Mouse (Mus musculus): Measurements from ENCODE around the gene Nr2f2.

The Nr2f2 gene

GRCm38 (mm10) chr7:70332064-70332850, 34.3 kb downstream of the Nr2f2 start:
- DNase-seq (ENCODE audit: low spot score in 2 of 2) = no peak

GRCm38 (mm10) chr7:70331243-70332063, 35.1 kb downstream of the Nr2f2 start:
- peak in 1 of 2 experiments; percentile 8 for DNase-seq (ENCODE audit: low spot score in 2 of 2)

DNA sequence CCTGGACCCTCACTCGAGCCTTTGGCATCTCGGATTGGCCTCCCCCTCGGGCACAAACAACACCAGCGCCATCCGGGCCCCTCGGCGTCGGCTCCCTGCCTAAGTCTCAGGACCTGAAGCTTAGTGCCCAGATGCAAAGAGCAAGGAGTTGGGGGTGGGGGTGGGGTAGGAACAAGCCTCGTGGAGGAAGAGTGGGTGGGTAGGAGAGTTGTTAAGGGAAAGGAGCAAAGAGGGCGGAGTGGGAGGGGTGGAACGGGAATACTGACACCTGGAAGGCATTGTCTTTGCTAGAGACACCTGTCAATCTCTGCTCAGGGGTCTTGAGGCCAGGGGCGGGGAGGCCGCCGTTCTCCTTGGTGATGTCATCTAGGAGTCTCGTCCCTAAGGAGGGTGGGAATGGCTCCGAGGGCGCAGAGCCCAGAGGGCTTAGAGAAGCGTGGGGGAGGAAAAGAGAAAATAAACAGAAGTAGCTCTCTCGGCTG, 35.7 kb downstream of the Nr2f2 start:
- DNase-seq (ENCODE audit: low spot score in 2 of 2) = no peak

GRCm38 (mm10) chr7:70330207-70330562, 36.4 kb downstream of the Nr2f2 start:
- no peak for DNase-seq (ENCODE audit: low spot score in 2 of 2)

GRCm38 (mm10) chr7:70329521-70330206, 36.9 kb downstream of the Nr2f2 start:
- DNase-seq (ENCODE audit: low spot score in 2 of 2) = no peak

DNA sequence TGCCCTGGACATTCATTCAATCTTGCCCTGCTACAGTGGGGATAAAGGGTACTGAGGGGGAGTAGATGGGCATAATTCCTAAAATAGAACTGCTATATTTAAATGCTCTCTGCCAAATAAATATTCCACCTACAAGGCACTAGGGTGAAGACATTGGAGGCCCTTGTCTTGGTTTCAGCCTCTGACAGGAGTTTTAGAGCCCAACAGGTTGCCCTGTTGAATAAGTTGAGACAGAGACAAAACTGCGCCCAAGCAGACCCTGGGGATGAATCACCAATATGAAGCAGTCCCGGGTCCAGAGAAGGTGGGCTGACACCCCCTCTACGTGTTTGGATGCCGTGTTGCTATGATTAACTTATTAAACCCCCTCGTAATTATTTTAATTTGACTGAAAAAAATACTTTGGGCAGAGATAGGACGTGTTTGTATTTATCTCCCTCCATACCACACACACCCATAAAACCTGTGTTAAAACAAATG, 37.5 kb downstream of the Nr2f2 start:
- no peak for DNase-seq (ENCODE audit: low spot score in 2 of 2)

- no peak for DNase-seq (ENCODE audit: low spot score in 2 of 2)
Measured at GRCm38 (mm10) chr7:70328206-70329036, 38.1 kb downstream of the Nr2f2 start.

DNA sequence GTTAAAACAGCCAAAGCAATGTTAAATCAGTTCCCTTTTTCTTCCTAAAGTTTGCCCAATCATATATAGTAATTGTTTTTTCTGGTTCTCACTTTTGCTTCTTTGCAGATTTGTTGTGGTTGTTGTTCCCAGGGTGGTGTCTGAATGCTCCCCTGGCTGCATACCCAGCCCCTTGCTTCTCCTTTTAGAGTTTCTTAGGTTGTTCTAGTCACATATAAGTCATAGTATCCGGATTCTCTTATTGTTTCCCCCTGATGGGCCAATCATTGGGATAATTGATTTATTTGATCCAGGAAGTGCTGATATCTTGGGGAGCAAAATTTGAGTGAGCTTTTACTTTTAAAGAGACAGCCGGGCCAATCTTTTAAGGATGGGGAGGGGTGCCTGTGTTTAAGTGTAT, 39.3 kb downstream of the Nr2f2 start:
- no peak for DNase-seq (ENCODE audit: low spot score in 2 of 2)

- DNase-seq (ENCODE audit: low spot score in 2 of 2) = no peak
Measured at GRCm38 (mm10) chr7:70326176-70327035, 40.1 kb downstream of the Nr2f2 start.

- DNase-seq (ENCODE audit: low spot score in 2 of 2) = no peak
Measured at GRCm38 (mm10) chr7:70325381-70325780, 41.2 kb downstream of the Nr2f2 start.

- no peak for DNase-seq (ENCODE audit: low spot score in 2 of 2)
Measured at GRCm38 (mm10) chr7:70324541-70324940, 42.0 kb downstream of the Nr2f2 start.

DNA sequence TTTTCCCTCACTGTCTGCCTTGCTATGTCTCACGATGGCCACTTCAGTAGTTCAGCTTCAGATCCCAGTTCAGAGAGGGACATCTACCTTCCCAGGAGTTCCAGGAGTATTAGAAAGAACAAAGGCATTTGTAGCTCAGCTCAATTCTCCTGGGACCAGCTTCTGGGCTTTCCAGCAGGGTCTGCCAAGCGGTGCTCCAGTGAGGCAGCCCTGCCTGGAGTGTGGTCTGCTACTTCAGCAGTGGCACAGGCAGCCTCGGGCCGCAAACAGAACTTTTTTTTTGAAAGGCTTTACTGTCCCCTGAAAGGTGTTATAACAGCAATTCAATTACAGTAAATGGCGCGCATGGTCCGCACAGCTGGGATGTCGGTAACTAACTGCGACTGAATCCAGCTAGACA, 42.5 kb downstream of the Nr2f2 start:
- DNase-seq (ENCODE audit: low spot score in 2 of 2) = no peak

DNA sequence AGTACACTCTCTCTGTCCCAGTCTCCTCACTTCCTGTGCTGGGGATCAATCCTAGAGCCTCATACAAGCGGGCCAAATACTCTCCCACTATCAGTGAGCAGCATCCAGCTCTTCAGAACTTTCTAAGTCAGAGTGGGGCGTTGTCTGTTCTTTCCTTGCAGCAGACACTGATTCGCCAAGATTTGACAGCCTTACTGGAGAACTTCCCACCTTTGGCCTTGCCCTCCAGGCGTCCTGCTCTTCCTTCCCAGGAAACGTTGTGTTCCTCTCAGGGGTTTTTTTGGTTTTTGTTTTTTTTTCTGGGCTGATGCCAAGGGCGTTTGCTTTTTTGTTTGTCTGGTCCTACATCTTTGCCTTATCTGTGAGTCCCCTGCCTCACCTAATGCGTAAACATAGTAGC, 60.8 kb downstream of the Nr2f2 start:
- DNase-seq (ENCODE audit: low spot score in 2 of 2) = no peak

GRCm38 (mm10) chr7:70304426-70304825, 62.1 kb downstream of the Nr2f2 start:
- DNase-seq (ENCODE audit: low spot score in 2 of 2) = no peak

Measured in spleen, postnatal 36 days (tissue).